8 mouse cellular contexts compared by ENCODE assay signal in the genomic region with DNA sequence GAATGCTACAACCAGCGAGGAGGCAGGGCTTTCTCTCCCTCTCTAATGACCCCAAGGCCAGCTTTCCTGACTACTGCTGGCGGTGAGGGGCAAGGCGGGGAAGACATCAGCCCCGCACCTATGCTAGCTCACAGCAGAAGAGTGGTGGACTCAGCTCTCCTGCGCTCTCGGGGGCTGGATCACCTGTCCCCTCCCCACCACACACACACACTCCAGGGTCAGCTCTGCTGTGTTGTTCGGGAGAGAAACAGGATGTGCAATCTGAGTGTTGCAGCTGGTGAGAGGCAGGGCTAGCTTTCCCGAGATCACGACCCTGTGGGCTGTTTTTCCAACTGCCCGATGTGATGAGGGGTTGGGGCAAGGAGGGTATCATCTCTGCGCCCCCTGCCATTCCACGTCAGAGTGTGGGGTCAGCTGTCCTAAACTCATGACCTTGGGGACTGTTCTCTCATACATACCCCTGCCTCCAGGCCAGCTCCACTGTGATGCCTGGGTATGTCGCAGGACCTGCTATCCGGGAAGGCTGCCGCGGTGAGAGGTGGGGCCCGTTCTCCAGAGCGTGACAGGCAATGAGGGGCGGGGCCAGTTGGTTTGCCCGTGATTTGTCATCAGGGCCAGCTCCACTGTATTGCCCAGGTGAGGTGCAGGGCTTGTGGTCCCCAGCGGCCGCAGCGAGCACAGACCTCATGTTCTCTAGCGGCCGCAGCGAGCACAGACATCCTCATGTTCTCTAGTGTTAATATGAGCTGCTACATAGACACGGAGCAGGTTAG. TPM values are rescaled to one million over a fixed set of nuclear protein-coding genes. Genes with fewer than 3 reads are reported as not detected.
A peak's percentile ranks its signal among the peaks of the same experiment; 100 is the strongest.
DNase-seq lines count a peak whose midpoint lies in the region; ATAC-seq lines count a peak whose summit lies in the region.

No protein-coding gene starts in this region.

- WGBS in heart, embryonic 14.5 days, result 11% methylated on average over 27 of the region's 27 CpGs
- 12% methylated on average over 27 of the region's 27 CpGs for WGBS in limb, embryonic 10.5 days
- 12% methylated on average over 27 of the region's 27 CpGs for WGBS in midbrain, embryonic 15.5 days

- peak overlapping the region; percentile 20 to 24; a peak in 3 of 4 replicates for H3K4me3 ChIP-seq in heart, embryonic 14.5 days (ENCODE audit: control insufficient read depth in 1 of 2, insufficient read depth in 1 of 2, low read depth in 1 of 2, low read length in 2 of 2)
- H3K4me3 ChIP-seq in limb, embryonic 10.5 days, result peak overlapping the region; percentile 33
- peak overlapping the region; percentile 26 for H3K4me3 ChIP-seq in midbrain, embryonic 15.5 days

- peak overlapping the region; percentile 58 for H3K4me2 ChIP-seq in heart, embryonic 14.5 days (ENCODE audit: low read length)
- H3K4me2 ChIP-seq in midbrain, embryonic 15.5 days, result peak overlapping the region; percentile 54

- no peak for ATAC-seq in heart, embryonic 14.5 days (ENCODE audit: insufficient number of reproducible peaks, insufficient read depth, low FRiP score, low read depth)
- ATAC-seq in granulocyte monocyte progenitor cell, adult 5-6 weeks (replicated peaks; ENCODE audit: poor library complexity, severe bottlenecking), result peak; percentile 30
- ATAC-seq in midbrain, embryonic 15.5 days (replicated peaks), result peak; percentile 54; the same call in 1 of the 2 replicates

- no peaks in the 10 kb centered on the region for H3K36me3 ChIP-seq in heart, embryonic 14.5 days (ENCODE audit: control insufficient read depth, insufficient read depth, low read length)
- H3K36me3 ChIP-seq in limb, embryonic 10.5 days, result no peaks in the 10 kb centered on the region
- no peaks in the 10 kb centered on the region for H3K36me3 ChIP-seq in midbrain, embryonic 15.5 days (replicated peaks)

- no peak overlapping the region for H3K27ac ChIP-seq in heart, embryonic 14.5 days (replicated peaks in 1 of 2; ENCODE audit: control insufficient read depth in 1 of 2, insufficient read depth in 1 of 2, low read depth in 2 of 2, low read length in 2 of 2)
- no peak overlapping the region for H3K27ac ChIP-seq in limb, embryonic 10.5 days
- H3K27ac ChIP-seq in midbrain, embryonic 15.5 days, result no peak overlapping the region

- no peak for DNase-seq in heart, postnatal 4 days
- peak; percentile 83 for DNase-seq in cerebellum, adult 11 months
- peak; percentile 57 for DNase-seq in limb, embryonic 10.5 days (ENCODE audit: low spot score)
- DNase-seq in frontal cortex, postnatal 10 days (ENCODE audit: low spot score in 2 of 2), result no peak
- DNase-seq in gastrocnemius, postnatal 10 days, result no peak

- H3K9ac ChIP-seq in heart, embryonic 14.5 days (ENCODE audit: low read length), result peak overlapping the region; percentile 41; the same call in 1 of the 2 replicates
- H3K9ac ChIP-seq in midbrain, embryonic 15.5 days, result peak overlapping the region; percentile 23; the same call in 1 of the 2 replicates

- peaks cover 10% of the 10 kb centered on the region; the same call in 1 of the 2 replicates for H3K27me3 ChIP-seq in heart, embryonic 14.5 days (ENCODE audit: control insufficient read depth, insufficient read depth, low read length)
- peaks cover 44% of the 10 kb centered on the region for H3K27me3 ChIP-seq in limb, embryonic 10.5 days (ENCODE audit: low read depth, poor library complexity, severe bottlenecking)
- peaks cover 37% of the 10 kb centered on the region for H3K27me3 ChIP-seq in midbrain, embryonic 15.5 days (replicated peaks)

- no peaks in the 10 kb centered on the region for H3K9me3 ChIP-seq in heart, embryonic 14.5 days (ENCODE audit: control insufficient read depth, low read length)
- no peaks in the 10 kb centered on the region for H3K9me3 ChIP-seq in limb, embryonic 10.5 days (replicated peaks)
- H3K9me3 ChIP-seq in midbrain, embryonic 15.5 days, result no peaks in the 10 kb centered on the region

- H3K4me1 ChIP-seq in heart, embryonic 14.5 days (ENCODE audit: control insufficient read depth in 2 of 2, insufficient read depth in 2 of 2, low read length in 2 of 2), result peaks cover 6 to 8% of the 10 kb centered on the region in 2 experiments; a peak in 1 of 4 replicates
- peaks cover 18% of the 10 kb centered on the region for H3K4me1 ChIP-seq in limb, embryonic 10.5 days
- peaks cover 7% of the 10 kb centered on the region for H3K4me1 ChIP-seq in midbrain, embryonic 15.5 days

RNA-seq across cellular contexts. Expression of a gene that starts 6.9 kb away (rescaled TPM):
- polyA plus RNA-seq in heart, embryonic 14.5 days (2014; fragmentation: Nextera tagmentation; extraction: Ambion mirVana), result 0.18 and 0.26 TPM in 2 replicates
- under 1 TPM; 0.07 to 0.27 TPM for total RNA-seq in heart, postnatal 4 days (2021)
- total RNA-seq in granulocyte monocyte progenitor cell, adult 5-6 weeks (2014; fragmentation: Nextera tagmentation), result not detected in 2 replicates
- total RNA-seq in granulocyte monocyte progenitor cell, adult 5-6 weeks (2017), result not detected in 2 replicates
- 0.13 and 0.51 TPM in 2 replicates for polyA plus RNA-seq in limb, embryonic 10.5 days (2016; fragmentation: Nextera tagmentation; extraction: Ambion mirVana)
- polyA plus RNA-seq in midbrain, embryonic 15.5 days (2015; fragmentation: Nextera tagmentation; extraction: Ambion mirVana), result 0.99 and 1.1 TPM in 2 replicates
- total RNA-seq in gastrocnemius, postnatal 10 days (2021), result under 1 TPM; 0.23 to 0.27 TPM

RNA-seq across cellular contexts. Expression of a gene that starts 7.0 kb away (rescaled TPM):
- polyA plus RNA-seq in heart, embryonic 14.5 days (2014; fragmentation: Nextera tagmentation; extraction: Ambion mirVana), result not detected in 2 replicates
- not detected for total RNA-seq in heart, postnatal 4 days (2021)
- not detected in 2 replicates for total RNA-seq in granulocyte monocyte progenitor cell, adult 5-6 weeks (2014; fragmentation: Nextera tagmentation)
- total RNA-seq in granulocyte monocyte progenitor cell, adult 5-6 weeks (2017), result not detected in 2 replicates
- polyA plus RNA-seq in limb, embryonic 10.5 days (2016; fragmentation: Nextera tagmentation; extraction: Ambion mirVana), result not detected in 2 replicates
- polyA plus RNA-seq in midbrain, embryonic 15.5 days (2015; fragmentation: Nextera tagmentation; extraction: Ambion mirVana), result 0.39 TPM in 1 of 2 replicates, not detected in the other
- not detected for total RNA-seq in gastrocnemius, postnatal 10 days (2021)

RNA-seq across cellular contexts. Expression of a gene that starts 16.7 kb away (rescaled TPM):
- polyA plus RNA-seq in heart, embryonic 14.5 days (2014; fragmentation: Nextera tagmentation; extraction: Ambion mirVana), result not detected in 2 replicates
- total RNA-seq in heart, postnatal 4 days (2021), result not detected
- total RNA-seq in granulocyte monocyte progenitor cell, adult 5-6 weeks (2014; fragmentation: Nextera tagmentation), result not detected in 2 replicates
- not detected in 2 replicates for total RNA-seq in granulocyte monocyte progenitor cell, adult 5-6 weeks (2017)
- polyA plus RNA-seq in limb, embryonic 10.5 days (2016; fragmentation: Nextera tagmentation; extraction: Ambion mirVana), result not detected in 2 replicates
- not detected in 2 replicates for polyA plus RNA-seq in midbrain, embryonic 15.5 days (2015; fragmentation: Nextera tagmentation; extraction: Ambion mirVana)
- not detected for total RNA-seq in gastrocnemius, postnatal 10 days (2021)

RNA-seq across cellular contexts. Expression of a gene that starts 30.0 kb away (rescaled TPM):
- polyA plus RNA-seq in heart, embryonic 14.5 days (2014; fragmentation: Nextera tagmentation; extraction: Ambion mirVana), result 2.3 and 2.5 TPM in 2 replicates
- total RNA-seq in heart, postnatal 4 days (2021), result 1 to 10 TPM in 1 of 2 experiments, under 1 TPM in 1; 0.93 to 1.1 TPM
- total RNA-seq in granulocyte monocyte progenitor cell, adult 5-6 weeks (2014; fragmentation: Nextera tagmentation), result 0.30 TPM in 1 of 2 replicates, not detected in the other
- not detected in 2 replicates for total RNA-seq in granulocyte monocyte progenitor cell, adult 5-6 weeks (2017)
- polyA plus RNA-seq in limb, embryonic 10.5 days (2016; fragmentation: Nextera tagmentation; extraction: Ambion mirVana), result 1.8 and 3.9 TPM in 2 replicates
- polyA plus RNA-seq in midbrain, embryonic 15.5 days (2015; fragmentation: Nextera tagmentation; extraction: Ambion mirVana), result 3.5 and 3.7 TPM in 2 replicates
- under 1 TPM; 0.45 to 0.54 TPM for total RNA-seq in gastrocnemius, postnatal 10 days (2021)

RNA-seq across cellular contexts. Expression of a gene that starts 30.1 kb away (rescaled TPM):
- polyA plus RNA-seq in heart, embryonic 14.5 days (2014; fragmentation: Nextera tagmentation; extraction: Ambion mirVana), result 0.16 TPM in 1 of 2 replicates, not detected in the other
- total RNA-seq in heart, postnatal 4 days (2021), result not detected
- not detected in 2 replicates for total RNA-seq in granulocyte monocyte progenitor cell, adult 5-6 weeks (2014; fragmentation: Nextera tagmentation)
- total RNA-seq in granulocyte monocyte progenitor cell, adult 5-6 weeks (2017), result not detected in 2 replicates
- polyA plus RNA-seq in limb, embryonic 10.5 days (2016; fragmentation: Nextera tagmentation; extraction: Ambion mirVana), result 0.08 and 0.14 TPM in 2 replicates
- 0.09 TPM in 1 of 2 replicates, not detected in the other for polyA plus RNA-seq in midbrain, embryonic 15.5 days (2015; fragmentation: Nextera tagmentation; extraction: Ambion mirVana)
- total RNA-seq in gastrocnemius, postnatal 10 days (2021), result not detected

Comparison
In these comparisons a context has a peak if more than half of its experiments do, and no peak if none do; other contexts are left out.
1. DNase-seq: peak in cerebellum, adult 11 months (single experiment) and limb, embryonic 10.5 days (single experiment); none in heart, postnatal 4 days (single experiment), frontal cortex, postnatal 10 days (0 of 2) and gastrocnemius, postnatal 10 days (single experiment).
2. Peak in every context shown above with its lines, with median percentiles within 50 percentile points of each other: H3K4me3 ChIP-seq.